Mouse (Mus musculus): Measurements from ENCODE around the gene Tsnaxip1.
A peak's percentile ranks its signal among the peaks of the same experiment; 100 is the strongest.

The Tsnaxip1 gene

DNA sequence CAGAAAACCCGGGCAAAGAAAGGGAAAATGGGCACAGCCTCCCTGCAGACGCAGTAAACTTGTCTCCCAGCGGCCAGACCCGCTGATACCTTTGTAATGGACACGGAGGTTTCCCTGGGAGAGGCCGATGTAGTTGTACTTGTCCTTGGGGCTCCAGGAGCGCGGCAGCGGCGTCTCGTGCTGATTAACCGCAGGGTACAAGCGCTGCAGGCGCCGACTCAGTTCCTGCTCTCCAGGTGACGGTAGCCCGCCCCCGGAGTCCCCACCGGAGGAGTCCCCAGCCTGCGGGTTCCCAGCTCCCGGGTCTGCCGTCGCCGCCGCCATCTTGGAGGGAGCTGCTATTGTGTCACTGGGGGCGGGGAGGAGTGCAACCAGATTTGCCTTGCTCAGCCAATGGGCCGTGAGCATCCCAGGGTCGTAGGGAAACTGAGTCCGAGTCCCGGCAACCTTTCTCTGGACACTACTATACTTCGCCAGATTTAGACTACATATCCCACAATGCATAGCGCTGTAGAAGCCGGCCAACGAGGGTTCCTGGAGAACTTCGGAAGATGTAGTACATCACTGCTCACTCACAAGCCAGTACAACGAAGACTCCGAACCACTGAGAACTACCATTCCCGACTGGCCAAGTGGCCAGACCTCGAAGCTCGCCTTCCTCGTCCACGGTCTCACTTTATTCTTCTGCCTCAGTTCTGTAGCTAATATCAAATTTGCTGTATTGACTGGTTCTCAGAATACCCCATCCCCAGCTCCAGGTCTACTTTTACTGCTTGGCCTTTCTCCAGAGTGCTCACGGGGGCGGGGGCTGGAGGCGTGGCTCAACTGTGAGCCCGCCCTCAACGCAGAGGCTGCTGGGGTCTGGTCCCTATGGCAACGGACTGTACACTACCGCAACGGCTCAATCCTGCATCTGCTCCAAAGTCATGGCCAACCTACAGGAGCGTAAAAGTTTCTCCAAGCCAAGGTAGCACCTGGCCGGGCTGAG, at the start of gene Tsnaxip1, which contains the start of gene Ranbp10:
Gene Tsnaxip1, plus strand, starts transcription at position 871 of the 988 bp plus-strand sequence.
Gene Ranbp10, minus strand, starts transcription at position 490 of the 988 bp plus-strand sequence.
- peak; percentile 98 for DNase-seq (ENCODE audit: low read depth, low spot score)

DNA sequence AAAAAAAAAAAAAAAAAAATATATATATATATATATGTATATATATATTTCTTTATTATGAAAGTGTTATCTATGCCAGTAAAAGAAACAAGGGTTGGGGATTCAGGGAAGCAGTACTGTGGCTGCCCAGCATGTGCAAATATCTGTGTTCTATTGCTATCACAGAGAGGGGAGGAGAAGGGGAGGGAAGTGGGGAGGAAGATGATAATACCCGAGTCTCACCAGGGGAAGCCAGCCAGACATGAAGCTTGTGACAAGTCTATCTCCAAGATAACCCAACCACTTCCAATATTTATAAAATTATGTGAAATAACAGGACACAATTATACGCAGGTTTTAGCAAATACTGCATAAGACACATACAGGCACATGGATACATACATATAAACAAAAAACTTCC, 49.7 kb upstream of the Tsnaxip1 start:
- DNase-seq (ENCODE audit: low read depth, low spot score), result no peak

- DNase-seq (ENCODE audit: low read depth, low spot score), result no peak
Measured at GRCm38 (mm10) chr8:105780298-105780697, 47.2 kb upstream of the Tsnaxip1 start.

DNA sequence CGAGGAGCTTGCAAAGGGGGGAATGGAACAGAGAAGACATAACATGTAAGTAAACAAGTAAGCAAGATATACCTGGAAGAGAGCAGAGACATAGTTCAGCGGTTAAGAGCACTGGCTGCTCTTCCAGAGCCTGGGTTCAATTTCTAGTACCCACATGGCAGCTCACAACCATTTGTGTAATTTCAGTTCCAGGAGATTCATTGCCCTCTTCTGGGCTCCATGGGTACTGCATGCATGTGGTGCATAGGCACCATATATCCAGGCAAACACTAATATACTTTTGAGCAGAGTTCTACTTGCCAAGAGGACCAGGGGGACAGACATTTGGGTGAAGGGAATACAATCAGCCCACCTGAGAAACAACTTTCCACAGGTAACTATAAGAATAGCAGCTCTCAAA, 39.3 kb upstream of the Tsnaxip1 start:
- peak; percentile 81 for DNase-seq (ENCODE audit: low read depth, low spot score)

DNA sequence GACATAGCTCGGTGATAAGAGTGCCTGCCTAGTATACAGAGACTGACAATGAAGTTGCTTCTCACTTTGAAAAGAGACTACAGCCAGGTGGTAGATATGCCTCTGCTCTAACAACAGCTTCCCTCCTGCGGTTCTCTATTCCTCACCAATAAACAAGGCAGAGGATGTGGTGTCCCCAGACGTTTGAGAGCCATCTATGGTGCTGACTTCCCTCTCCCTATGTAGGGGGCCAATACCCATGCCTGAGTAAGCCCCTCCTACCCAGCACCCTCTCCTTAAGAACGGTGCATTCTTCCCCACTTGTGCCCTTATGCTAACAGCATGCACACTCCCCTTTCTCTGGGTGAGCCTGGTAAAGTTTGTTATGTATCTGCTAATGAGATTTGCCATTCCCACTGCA, 38.6 kb upstream of the Tsnaxip1 start:
- DNase-seq (ENCODE audit: low read depth, low spot score), result peak; percentile 28

GRCm38 (mm10) chr8:105789626-105790025, 37.9 kb upstream of the Tsnaxip1 start:
- no peak for DNase-seq (ENCODE audit: low read depth, low spot score)

DNA sequence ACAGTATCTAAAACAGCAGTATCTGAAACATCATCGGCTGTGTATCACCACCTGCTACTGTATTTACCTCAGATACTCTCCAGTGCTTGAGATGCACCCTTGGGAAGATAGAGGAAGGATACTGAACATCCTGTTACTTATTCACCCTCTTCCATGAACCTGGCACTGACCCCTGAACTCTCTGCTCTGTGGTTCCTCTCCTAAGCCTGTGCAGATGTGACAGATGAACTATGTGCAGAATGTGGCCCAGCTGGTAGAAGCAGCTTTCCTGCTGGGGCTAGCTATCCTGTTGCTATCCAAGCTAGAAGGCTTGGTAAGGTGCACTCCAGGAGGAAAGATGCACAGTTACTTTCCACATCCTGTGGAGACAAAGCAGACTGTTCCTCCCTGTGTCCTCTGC, 34.2 kb upstream of the Tsnaxip1 start:
- DNase-seq (ENCODE audit: low read depth, low spot score), result no peak

GRCm38 (mm10) chr8:105794009-105794598, 33.4 kb upstream of the Tsnaxip1 start:
- no peak for DNase-seq (ENCODE audit: low read depth, low spot score)

DNA sequence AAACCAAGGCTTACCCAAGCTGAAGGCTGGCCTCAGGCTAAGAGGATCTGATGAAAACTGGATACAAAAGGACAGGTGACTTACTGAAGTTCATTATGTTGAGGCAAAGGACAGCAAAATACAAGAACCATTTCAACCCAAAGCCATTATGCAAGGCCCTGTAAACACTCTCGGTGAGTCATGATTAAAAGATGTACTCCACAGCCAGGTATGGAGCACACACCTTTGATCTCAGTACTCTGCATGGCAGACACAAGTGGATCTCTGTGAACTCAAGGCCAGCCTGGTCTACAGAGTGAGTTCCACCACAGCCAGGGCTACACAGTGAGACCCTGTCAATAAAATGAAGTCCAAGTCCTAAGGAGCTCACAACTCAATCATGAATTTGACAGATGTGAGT, 31.7 kb upstream of the Tsnaxip1 start:
- DNase-seq (ENCODE audit: low read depth, low spot score), result no peak

- DNase-seq (ENCODE audit: low read depth, low spot score), result no peak
Measured at GRCm38 (mm10) chr8:105798408-105798807, 29.1 kb upstream of the Tsnaxip1 start.

- no peak for DNase-seq (ENCODE audit: low read depth, low spot score)
Measured at GRCm38 (mm10) chr8:105799091-105799812, 28.3 kb upstream of the Tsnaxip1 start.

DNA sequence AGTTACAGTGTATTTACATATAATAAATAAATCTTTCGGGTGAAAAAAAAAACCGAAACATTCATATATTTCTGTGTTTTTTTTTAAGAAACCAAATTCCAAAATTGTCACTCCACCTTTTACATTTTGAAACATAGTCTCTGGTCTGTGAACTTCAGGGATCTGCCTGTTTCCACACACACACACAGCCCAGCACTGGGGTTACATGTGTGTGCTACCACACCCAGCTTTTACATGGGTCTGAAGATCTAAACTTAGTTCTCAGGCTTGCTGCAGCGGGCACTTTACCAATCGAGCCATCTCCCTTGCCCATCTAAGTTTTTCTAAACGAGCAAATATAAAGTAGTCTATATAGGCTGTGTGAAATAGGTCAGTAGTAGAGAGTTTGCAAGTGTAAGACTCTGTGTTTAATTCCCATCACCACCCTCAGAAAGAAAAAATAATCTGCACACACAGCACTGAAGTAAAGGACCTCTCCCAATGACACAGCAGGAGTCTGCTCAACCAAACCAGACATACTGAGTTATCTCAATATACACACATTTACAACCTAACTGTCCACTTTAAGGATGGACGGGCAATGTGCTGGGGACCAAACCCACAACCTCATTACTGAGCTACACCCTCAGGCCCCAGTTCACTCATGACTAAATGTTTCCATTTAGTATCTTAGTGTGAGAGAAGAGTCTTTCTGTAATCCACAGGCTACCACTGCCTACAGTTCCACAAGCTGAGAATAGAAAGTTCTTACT, 26.2 kb upstream of the Tsnaxip1 start:
- DNase-seq (ENCODE audit: low read depth, low spot score), result no peak

DNA sequence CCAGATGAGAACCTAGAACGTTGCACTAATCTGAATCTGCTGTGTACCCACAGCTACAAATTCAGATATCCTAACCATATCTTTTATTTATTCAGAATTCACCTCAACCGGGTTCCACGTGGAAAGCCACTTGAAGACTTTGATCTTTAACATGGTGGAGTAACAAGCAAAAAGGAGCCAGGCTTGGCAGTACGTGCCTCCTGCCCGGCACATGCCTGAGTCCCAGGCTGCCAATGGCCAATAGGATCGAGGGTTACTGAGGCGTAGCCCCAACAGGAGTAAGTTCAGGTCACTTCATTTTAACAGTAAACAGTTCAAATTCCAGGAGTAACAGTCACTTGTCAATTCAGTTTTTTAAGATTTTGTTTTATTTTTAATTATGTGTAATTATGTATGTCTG, 22.7 kb upstream of the Tsnaxip1 start:
- no peak for DNase-seq (ENCODE audit: low read depth, low spot score)

- no peak for DNase-seq (ENCODE audit: low read depth, low spot score)
Measured at GRCm38 (mm10) chr8:105805346-105805745, 22.2 kb upstream of the Tsnaxip1 start.

GRCm38 (mm10) chr8:105805964-105806363, 21.6 kb upstream of the Tsnaxip1 start:
- no peak for DNase-seq (ENCODE audit: low read depth, low spot score)

GRCm38 (mm10) chr8:105807766-105808165, 19.8 kb upstream of the Tsnaxip1 start:
- no peak for DNase-seq (ENCODE audit: low read depth, low spot score)

- no peak for DNase-seq (ENCODE audit: low read depth, low spot score)
Measured at GRCm38 (mm10) chr8:105808480-105808879, 19.1 kb upstream of the Tsnaxip1 start.

GRCm38 (mm10) chr8:105810245-105810786, 17.2 kb upstream of the Tsnaxip1 start:
- DNase-seq (ENCODE audit: low read depth, low spot score), result peak; percentile 68

DNA sequence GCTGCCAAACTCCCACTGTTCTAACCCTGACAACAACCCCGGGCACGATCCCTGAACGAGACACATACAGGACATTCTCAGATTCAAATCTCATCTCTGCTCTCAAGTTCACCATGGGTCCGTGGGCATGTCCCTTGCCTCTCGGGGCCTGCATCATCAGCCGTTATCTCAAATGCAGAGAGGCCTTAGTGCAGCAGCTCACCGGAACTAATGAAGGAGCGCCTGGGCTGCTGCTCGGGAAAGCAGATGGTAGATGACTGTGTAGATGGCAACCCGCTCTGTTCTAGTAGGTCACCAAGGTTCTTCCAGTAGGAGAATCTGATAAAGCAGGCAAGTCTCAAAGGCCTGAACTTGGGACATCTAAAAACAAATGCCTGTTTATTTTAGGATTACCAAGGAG, 16.5 kb upstream of the Tsnaxip1 start:
- DNase-seq (ENCODE audit: low read depth, low spot score), result peak; percentile 18

DNA sequence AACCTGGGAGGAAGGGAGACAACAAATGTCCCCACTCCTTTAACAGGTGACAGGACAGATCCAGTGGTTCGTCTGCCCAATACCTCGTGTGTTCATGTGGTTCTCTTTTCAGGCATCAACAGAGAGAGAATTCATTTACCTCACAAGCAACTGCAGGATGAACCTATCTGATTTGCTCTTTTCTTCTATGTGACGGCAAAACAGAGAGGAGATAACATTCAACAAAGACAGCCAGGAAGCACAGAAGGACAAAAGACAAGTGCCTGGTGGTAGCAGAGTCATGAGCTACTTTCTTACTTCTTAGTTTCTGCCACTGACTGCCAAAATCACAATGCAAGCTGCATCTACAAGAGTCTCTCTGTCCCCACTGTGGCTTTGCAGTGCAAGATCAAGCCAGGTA, 16.0 kb upstream of the Tsnaxip1 start:
- DNase-seq (ENCODE audit: low read depth, low spot score), result peak; percentile 28

DNA sequence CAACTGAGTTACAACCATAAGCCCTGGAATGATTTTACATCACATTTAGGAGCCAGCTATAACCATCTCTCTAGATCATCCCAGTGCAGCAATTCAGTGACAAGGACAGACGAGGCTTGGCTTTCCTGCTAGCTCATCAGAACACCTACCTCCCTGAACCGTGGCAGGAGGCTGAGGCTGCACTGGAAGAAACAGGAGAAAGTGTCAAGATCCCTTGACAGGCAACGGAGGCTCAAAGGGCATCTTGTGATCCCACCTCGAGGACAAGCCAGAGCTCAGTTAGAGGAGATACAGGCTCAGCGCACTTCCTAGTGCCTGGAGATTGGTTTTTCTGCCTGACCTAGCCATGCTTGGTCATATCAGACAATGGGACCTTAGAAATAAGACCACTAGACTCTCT, 15.0 kb upstream of the Tsnaxip1 start:
- DNase-seq (ENCODE audit: low read depth, low spot score), result no peak

All from CD4-positive, CD25-positive, alpha-beta regulatory T cell, adult 2 months (primary cell).